Mouse (Mus musculus) liver, postnatal 0 days (tissue): ENCODE measurements around the gene Adgrg6.

ENCODE experiments used
- CTCF ChIP-seq: sonication (generic); IDR thresholded peaks from 2 replicates; pipeline ENCODE4 v1.5.1; 2016; ENCODE audit warnings: antibody characterized with exemption, low read depth
- EP300 ChIP-seq: IDR thresholded peaks from 2 replicates; pipeline ENCODE4 v1.6.1; 2016; ENCODE audit warnings: antibody characterized with exemption, low read depth, mild to moderate bottlenecking

DNA sequence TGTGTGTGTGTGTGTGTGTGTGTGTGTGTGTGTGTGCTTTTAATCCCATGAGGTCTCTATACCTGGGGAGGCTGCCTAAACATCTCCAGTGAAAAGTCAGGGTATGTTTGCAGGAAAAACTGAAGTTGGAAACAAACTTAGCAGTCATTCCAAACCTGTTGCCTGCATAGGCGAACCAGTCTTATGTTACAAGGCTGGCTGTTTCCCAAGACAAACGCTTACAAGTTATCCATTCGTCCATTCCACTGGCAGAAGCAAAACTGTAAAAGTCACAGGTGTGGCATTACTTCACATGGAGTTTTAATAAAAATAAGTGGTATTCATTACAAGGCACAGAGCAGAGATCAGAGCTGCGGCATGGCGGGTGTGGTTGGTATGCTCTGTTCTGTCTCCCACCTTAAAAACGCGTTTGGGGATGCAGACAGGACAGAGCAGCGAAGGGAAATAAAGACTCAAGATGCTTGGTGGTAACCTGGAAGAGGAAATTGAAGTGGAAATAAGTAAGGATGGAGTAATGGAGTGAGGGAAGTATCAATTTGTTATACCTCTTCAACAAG is 1.9 kb downstream of the Adgrg6 start:
- TF ChIP-seq CTCF (no peak), EP300 (no peak)
